Mouse (Mus musculus) intestine, postnatal 0 days (tissue): ENCODE measurements around the gene Cbx5. TPM values are rescaled to one million over a fixed set of nuclear protein-coding genes. Genes with fewer than 3 reads are reported as not detected.
A peak's percentile ranks its signal among the peaks of the same experiment; 100 is the strongest.
"Not testable (repeated sequence)": the region's sequence is repeated elsewhere in the genome, so short reads cannot be mapped to it uniquely, and the experiment has no call there.

Source experiments
- ATAC-seq: fragments of 200-750 bp; cut with Nextera tagmentation; 2 replicates; pipeline ENCODE4 v1.8.0; 2017; ENCODE audit warnings: mild to moderate bottlenecking, moderate TSS enrichment, moderate library complexity
- H3K27ac ChIP-seq: fragments of 300-500 bp; sonication (generic); 2 replicates; pipeline ENCODE4 v1.5.1; 2014; ENCODE audit warnings: mild to moderate bottlenecking, low read depth, low read length, moderate library complexity
- H3K27me3 ChIP-seq: fragments of 300-500 bp; sonication (generic); replicated peaks from 2 replicates; pipeline ENCODE4 v1.6.1; 2014; ENCODE audit warnings: low read length, mixed read lengths; ENCODE audit not compliant: control insufficient read depth, insufficient read depth
- H3K36me3 ChIP-seq: fragments of 300-500 bp; sonication (generic); 2 replicates; pipeline ENCODE4 v1.6.1; 2014; ENCODE audit warnings: mild to moderate bottlenecking, moderate library complexity; ENCODE audit not compliant: control insufficient read depth, insufficient read depth
- H3K4me1 ChIP-seq: fragments of 300-500 bp; sonication (generic); replicated peaks from 2 replicates; pipeline ENCODE4 v1.6.1; 2014; ENCODE audit warnings: antibody characterized with exemption, low read length, mixed read lengths; ENCODE audit not compliant: control insufficient read depth, insufficient read depth
- H3K4me2 ChIP-seq: fragments of 300-500 bp; sonication (generic); replicated peaks from 2 replicates; pipeline ENCODE4 v1.6.1; 2014; ENCODE audit warnings: low read depth, mild to moderate bottlenecking, moderate library complexity
- H3K4me3 ChIP-seq: fragments of 300-500 bp; sonication (generic); 2 replicates; pipeline ENCODE4 v1.5.1; 2014; ENCODE audit warnings: low read depth, low read length
- H3K9ac ChIP-seq: fragments of 300-500 bp; sonication (generic); 2 replicates; pipeline ENCODE4 v1.6.1; 2014; ENCODE audit warnings: mild to moderate bottlenecking, low read depth, low read length
- H3K9me3 ChIP-seq: fragments of 300-500 bp; sonication (generic); 2 replicates; pipeline ENCODE4 v1.6.1; 2016; ENCODE audit warnings: mixed run types; ENCODE audit not compliant: control insufficient read depth
- CTCF ChIP-seq: sonication (generic); IDR thresholded peaks from 2 replicates; pipeline ENCODE4 v1.5.1; 2016; ENCODE audit warnings: low read depth, mild to moderate bottlenecking, control low read depth, antibody characterized with exemption, moderate library complexity
- WGBS: fragments of 180-500 bp; shearing (Covaris S2); extraction: QIAGEN DNeasy Blood & Tissue Kit; methylation state at CpG from one replicate; pipeline ENCODE4 v1.1.7; 2014; 5-methylcytosine and 5-hydroxymethylcytosine counted together
- polyA plus RNA-seq: library from polyadenylated mRNA; unstranded; fragments of >200 nt; fragmentation: Nextera tagmentation; extraction: Ambion mirVana; gene quantifications from 2 replicates; pipeline ENCODE4 v1.2.1, GENCODE M21; 2015

The Cbx5 gene
- polyA plus RNA-seq, 1 experiment from 2014 or later: 24.0 TPM

DNA sequence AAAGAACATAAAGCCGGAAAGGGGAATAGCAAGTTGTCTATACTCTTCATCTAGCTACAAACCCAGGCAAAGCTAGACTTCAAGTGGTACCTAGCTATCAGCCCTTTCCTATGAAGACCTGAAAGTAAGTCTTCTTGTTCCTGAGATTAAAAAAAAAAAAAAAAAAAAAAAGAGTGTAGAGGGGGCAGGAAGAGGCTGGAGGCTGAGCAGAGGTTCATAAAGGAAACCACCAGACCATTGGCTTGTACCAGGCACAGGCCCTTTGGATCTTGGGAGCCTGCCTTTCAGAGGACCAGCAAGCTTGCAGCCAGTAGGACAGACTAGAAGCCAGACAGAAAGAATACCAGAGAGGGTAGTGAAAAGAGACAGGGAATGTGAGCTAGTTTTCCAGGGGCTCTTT lies 13.7 kb upstream of the Cbx5 start:
- no peak overlapping the region for H3K4me3 ChIP-seq
- no peak overlapping the region for H3K4me2 ChIP-seq
- H3K27ac ChIP-seq: no peak overlapping the region
- H3K36me3 ChIP-seq: peaks cover 7% of the 10 kb centered on the region
- 97% methylated on average over 1 of the region's 1 CpGs for WGBS
- H3K4me1 ChIP-seq: 0 out of 2 replicates have a peak, but pooled peaks cover 5% of the 10 kb centered on the region
- no peaks in the 10 kb centered on the region for H3K27me3 ChIP-seq
- ATAC-seq: no peak
- no peak overlapping the region for H3K9ac ChIP-seq
- TF ChIP-seq CTCF: no peak
- no peaks in the 10 kb centered on the region for H3K9me3 ChIP-seq

DNA sequence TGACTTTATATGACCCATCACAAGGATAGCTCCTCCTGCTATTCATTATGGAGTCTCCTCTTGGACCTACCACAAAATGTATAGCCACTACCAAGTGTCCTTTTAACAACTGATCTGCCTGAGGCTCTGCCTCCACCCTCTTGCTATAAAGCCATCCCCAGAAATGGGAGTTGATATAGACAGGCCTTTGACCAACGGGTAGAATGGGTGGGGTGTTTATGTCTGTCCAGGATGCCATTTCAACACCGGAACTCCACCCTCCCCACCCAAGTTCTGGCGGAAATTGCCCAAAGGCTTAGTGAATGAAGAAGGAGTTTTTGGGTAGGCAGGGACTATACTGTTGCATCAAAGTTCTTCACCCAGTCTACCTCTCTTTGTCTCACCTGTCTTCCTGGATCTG lies 13.0 kb upstream of the Cbx5 start:
- Histone ChIP-seq H3K4me2 (no peak overlapping the region), H3K27ac (no peak overlapping the region), H3K4me1 (no peaks in the 10 kb centered on the region), H3K9me3 (no peaks in the 10 kb centered on the region), H3K9ac (no peak overlapping the region), H3K36me3 (peaks cover 14% of the 10 kb centered on the region), H3K27me3 (no peaks in the 10 kb centered on the region), H3K4me3 (no peak overlapping the region)
- TF ChIP-seq CTCF: no peak
- ATAC-seq: no peak
- 54% methylated on average over 3 of the region's 3 CpGs for WGBS

DNA sequence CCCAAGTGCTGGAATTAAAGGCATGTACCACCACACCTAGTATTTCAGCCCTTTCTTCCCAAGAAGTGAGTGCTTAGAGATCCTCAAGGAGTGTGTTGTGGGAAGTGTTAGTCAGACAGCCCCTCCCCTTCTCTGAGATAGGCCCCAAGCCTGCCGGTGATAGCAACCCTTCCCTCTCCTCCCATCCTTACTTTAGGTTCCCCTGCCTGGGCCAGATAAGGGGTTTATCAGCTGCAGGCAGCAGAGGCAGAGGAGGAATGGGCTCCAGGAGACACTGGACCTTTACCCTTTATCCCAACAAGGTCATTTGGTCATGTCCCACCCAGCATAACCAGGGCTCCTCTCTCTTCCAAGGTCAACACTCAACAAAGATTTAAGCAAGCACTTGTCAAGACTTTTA lies 12.0 kb upstream of the Cbx5 start:
- H3K36me3 ChIP-seq: peaks cover 25% of the 10 kb centered on the region
- ATAC-seq: no peak
- H3K27ac ChIP-seq: no peak overlapping the region
- 11% methylated on average over 1 of the region's 1 CpGs for WGBS
- H3K27me3 ChIP-seq: no peaks in the 10 kb centered on the region
- H3K9ac ChIP-seq: no peak overlapping the region
- H3K9me3 ChIP-seq: no peaks in the 10 kb centered on the region
- H3K4me3 ChIP-seq: no peak overlapping the region
- H3K4me1 ChIP-seq: no peaks in the 10 kb centered on the region
- TF ChIP-seq CTCF: no peak
- no peak overlapping the region for H3K4me2 ChIP-seq

DNA sequence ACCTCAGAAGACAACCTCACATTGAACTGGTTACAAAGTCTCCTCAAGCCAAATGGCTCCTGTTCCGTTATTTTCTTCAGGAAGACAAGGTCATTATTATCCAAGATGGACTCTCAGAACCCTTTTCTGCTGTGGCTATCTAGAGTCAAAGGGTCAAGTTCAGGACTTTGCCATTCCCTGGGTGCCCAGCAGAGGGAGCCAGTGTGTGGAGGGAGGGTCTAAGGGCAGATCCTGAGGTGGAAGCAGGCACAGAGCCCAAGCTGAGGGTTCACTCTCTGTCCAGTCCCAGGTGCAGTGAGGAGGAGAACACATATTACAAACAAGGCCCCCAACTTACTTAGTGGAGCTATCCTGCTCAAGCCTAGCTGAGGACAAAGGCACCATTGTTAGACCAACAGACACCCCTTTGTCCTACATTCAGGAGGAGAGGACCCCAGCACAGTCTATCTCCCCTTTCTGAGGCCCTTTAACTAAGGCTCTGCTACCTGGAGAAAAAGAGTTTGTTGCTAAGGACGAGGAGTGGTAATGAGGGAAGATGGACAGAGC lies 10.7 kb upstream of the Cbx5 start:
- no peaks in the 10 kb centered on the region for H3K27me3 ChIP-seq
- 22% methylated on average over 2 of the region's 2 CpGs for WGBS
- ATAC-seq: 0 out of 2 replicates have a peak, but pooled peaks have one; percentile 12

GRCm38 (mm10) chr15:103249511-103249910 lies 9.9 kb upstream of the Cbx5 start:
- not testable (repeated sequence) for H3K9me3 ChIP-seq, H3K4me1 ChIP-seq, H3K9ac ChIP-seq, H3K27me3 ChIP-seq, H3K4me2 ChIP-seq, H3K4me3 ChIP-seq, H3K27ac ChIP-seq, ATAC-seq
- peaks cover 40% of the 10 kb centered on the region for H3K36me3 ChIP-seq
- WGBS: 79% methylated on average over 6 of the region's 6 CpGs

More for the DNA sequence above, 10.7 kb upstream of the Cbx5 start:
- H3K4me3 ChIP-seq: no peak overlapping the region
- no peaks in the 10 kb centered on the region for H3K4me1 ChIP-seq
- peak; percentile 95 for TF ChIP-seq CTCF
- no peaks in the 10 kb centered on the region for H3K9me3 ChIP-seq
- peaks cover 35% of the 10 kb centered on the region for H3K36me3 ChIP-seq
- no peak overlapping the region for H3K27ac ChIP-seq
- H3K4me2 ChIP-seq: no peak overlapping the region
- H3K9ac ChIP-seq: no peak overlapping the region

GRCm38 (mm10) chr15:103248401-103249313 lies 9.0 kb upstream of the Cbx5 start:
- Histone ChIP-seq H3K9me3 (no peaks in the 10 kb centered on the region), H3K36me3 (peaks cover 44% of the 10 kb centered on the region), H3K4me2 (no peak overlapping the region), H3K27me3 (no peaks in the 10 kb centered on the region), H3K9ac (no peak overlapping the region), H3K27ac (no peak overlapping the region), H3K4me1 (no peaks in the 10 kb centered on the region), H3K4me3 (no peak overlapping the region)
- ATAC-seq: 0 out of 2 replicates have a peak, but pooled peaks have one; percentile 16
- WGBS: 80% methylated on average over 28 of the region's 28 CpGs
- no peak for TF ChIP-seq CTCF
